ENCODE assay signal across 29 mouse cellular contexts in genomic region chr11:84886236-84886635, GRCm38 (mm10). TPM values are rescaled to one million over a fixed set of nuclear protein-coding genes. Genes with fewer than 3 reads are reported as not detected.
DNase-seq lines count a peak whose midpoint lies in the region; ATAC-seq and TF ChIP-seq lines count a peak whose summit lies in the region.
"Had no signal": no experiment of that assay in that cellular context is flagged by ENCODE, and none has a peak within 500 bp of the region (broad histone marks: within the 10 kb centered on the region; RNA-seq: fewer than 3 reads in every experiment).

No protein-coding gene starts in this region.

- WGBS in kidney, adult 2 months = 65% methylated on average over 5 of the region's 5 CpGs
- 87% methylated on average over 5 of the region's 5 CpGs for WGBS in kidney, embryonic 15.5 days
- WGBS in intestine, embryonic 15.5 days = 83% methylated on average over 5 of the region's 5 CpGs

- peak overlapping the region; percentile 78 for H3K27ac ChIP-seq in kidney, adult 2 months (ENCODE audit: insufficient read depth, low read depth, low read length)
- no peak overlapping the region for H3K27ac ChIP-seq in kidney, embryonic 15.5 days
- peak overlapping the region; percentile 74; the same call in 1 of the 2 replicates for H3K27ac ChIP-seq in intestine, embryonic 15.5 days
- H3K27ac ChIP-seq: embryonic facial prominence, embryonic 10.5 days; embryonic facial prominence, embryonic 15.5 days; forebrain, embryonic 12.5 days; hindbrain, embryonic 12.5 days; hindbrain, postnatal 0 days; limb, embryonic 10.5 days; limb, embryonic 15.5 days; liver, embryonic 15.5 days; lung, embryonic 15.5 days; midbrain, embryonic 12.5 days; neural tube, embryonic 13.5 days had no signal

- peak; percentile 67 for DNase-seq in kidney, adult 2 months
- DNase-seq in adipocyte (ENCODE audit: low spot score) = peak; percentile 32
- DNase-seq in kidney, postnatal 14 days = peak; percentile 43
- no peak for DNase-seq in thymus, postnatal 36 days
- no peak for DNase-seq in lung, adult 18-20 months
- DNase-seq: adrenal gland, adult 2 months; adrenal gland, postnatal 36 days; cerebellum, adult 2 months; cerebellum, postnatal 14 days; forebrain, postnatal 0 days; gastrocnemius, postnatal 10 days; layer of hippocampus, adult 9-11 months; lung, postnatal 4 days; right cerebral cortex, postnatal 4 days had no signal

- H3K4me3 ChIP-seq in kidney, adult 2 months (ENCODE audit: insufficient read depth, low read depth, low read length) = no peak overlapping the region
- H3K4me3 ChIP-seq in kidney, embryonic 15.5 days (replicated peaks) = no peak overlapping the region
- H3K4me3 ChIP-seq in intestine, embryonic 15.5 days (replicated peaks) = no peak overlapping the region
- H3K4me3 ChIP-seq: embryonic facial prominence, embryonic 10.5 days; embryonic facial prominence, embryonic 15.5 days; forebrain, embryonic 12.5 days; hindbrain, embryonic 12.5 days; limb, embryonic 10.5 days; limb, embryonic 15.5 days; liver, embryonic 15.5 days; lung, embryonic 15.5 days; megakaryocyte, embryonic 14.5 days; midbrain, embryonic 12.5 days; neural tube, embryonic 13.5 days had no signal

- no peak for ATAC-seq in kidney, embryonic 15.5 days (replicated peaks; ENCODE audit: low FRiP score)
- peak; percentile 26; the same call in 1 of the 2 replicates for ATAC-seq in intestine, embryonic 15.5 days
- ATAC-seq: CD4-positive, CD25-positive, alpha-beta regulatory T cell, adult 4 months; forebrain, postnatal 0 days; hindbrain, postnatal 0 days had no signal

- H3K4me2 ChIP-seq in kidney, embryonic 15.5 days = no peak overlapping the region
- no peak overlapping the region for H3K4me2 ChIP-seq in intestine, embryonic 15.5 days (replicated peaks)
- H3K4me2 ChIP-seq: embryonic facial prominence, embryonic 15.5 days; forebrain, embryonic 12.5 days; hindbrain, embryonic 12.5 days; limb, embryonic 15.5 days; liver, embryonic 15.5 days; lung, embryonic 15.5 days; midbrain, embryonic 12.5 days; neural tube, embryonic 13.5 days had no signal

- no peak for TF ChIP-seq CTCF in kidney, adult 2 months (conservative IDR thresholded peaks at IDR 0.05; ENCODE audit: insufficient read depth, insufficient read length, low read depth, low read length)

- no peak overlapping the region for H3K9ac ChIP-seq in kidney, embryonic 15.5 days
- no peak overlapping the region for H3K9ac ChIP-seq in intestine, embryonic 15.5 days
- H3K9ac ChIP-seq: embryonic facial prominence, embryonic 15.5 days; forebrain, embryonic 12.5 days; forebrain, postnatal 0 days; hindbrain, embryonic 12.5 days; limb, embryonic 15.5 days; liver, embryonic 15.5 days; lung, embryonic 15.5 days; midbrain, embryonic 12.5 days; neural tube, embryonic 13.5 days had no signal

- TF ChIP-seq POLR2A in kidney, adult 2 months (IDR thresholded peaks at IDR 0.05; ENCODE audit: low read depth, low read length) = no peak

- H3K4me1 ChIP-seq in kidney, adult 2 months (ENCODE audit: control insufficient read depth, insufficient read depth, low read length) = peaks cover 6% of the 10 kb centered on the region; the same call in 1 of the 2 replicates
- peaks cover 5% of the 10 kb centered on the region; the same call in 1 of the 2 replicates for H3K4me1 ChIP-seq in kidney, embryonic 15.5 days
- H3K4me1 ChIP-seq in intestine, embryonic 15.5 days (replicated peaks) = 0 out of 2 replicates have a peak, but pooled peaks cover 3% of the 10 kb centered on the region

- H3K27me3 ChIP-seq in kidney, adult 2 months (replicated peaks; ENCODE audit: control insufficient read depth, insufficient read depth, low read length) = no peaks in the 10 kb centered on the region
- no peaks in the 10 kb centered on the region for H3K27me3 ChIP-seq in kidney, embryonic 15.5 days
- H3K27me3 ChIP-seq in intestine, embryonic 15.5 days (replicated peaks) = no peaks in the 10 kb centered on the region
- H3K27me3 ChIP-seq: embryonic facial prominence, embryonic 15.5 days; forebrain, embryonic 12.5 days; hindbrain, embryonic 12.5 days; limb, embryonic 15.5 days; liver, embryonic 15.5 days; lung, embryonic 15.5 days; megakaryocyte, embryonic 14.5 days; midbrain, embryonic 12.5 days; neural tube, embryonic 13.5 days had no signal

- peaks cover 5% of the 10 kb centered on the region; the same call in 1 of the 2 replicates for H3K36me3 ChIP-seq in kidney, adult 2 months (ENCODE audit: control insufficient read depth, insufficient read depth, low read length)
- peaks cover 80% of the 10 kb centered on the region for H3K36me3 ChIP-seq in kidney, embryonic 15.5 days
- peaks cover 16% of the 10 kb centered on the region; the same call in 1 of the 2 replicates for H3K36me3 ChIP-seq in intestine, embryonic 15.5 days

- H3K9me3 ChIP-seq in kidney, embryonic 15.5 days (replicated peaks) = no peaks in the 10 kb centered on the region
- H3K9me3 ChIP-seq in intestine, embryonic 15.5 days = no peaks in the 10 kb centered on the region
- H3K9me3 ChIP-seq: embryonic facial prominence, embryonic 10.5 days; embryonic facial prominence, embryonic 15.5 days; forebrain, embryonic 12.5 days; hindbrain, embryonic 12.5 days; limb, embryonic 10.5 days; limb, embryonic 15.5 days; liver, embryonic 15.5 days; lung, embryonic 15.5 days; megakaryocyte, embryonic 14.5 days; midbrain, embryonic 12.5 days; neural tube, embryonic 13.5 days had no signal

RNA-seq across cellular contexts. Expression of gene Pigw, which starts 6.2 kb away (rescaled TPM):
- polyA plus RNA-seq in kidney, adult 2 months (2012; rRNA removed) = 1.7 and 2.3 TPM in 2 replicates
- 3.7 and 4.9 TPM in 2 replicates for polyA plus RNA-seq in kidney, embryonic 15.5 days (2015; fragmentation: Nextera tagmentation; extraction: Ambion mirVana)
- polyA plus RNA-seq in intestine, embryonic 15.5 days (2015; fragmentation: Nextera tagmentation; extraction: Ambion mirVana) = 2.8 and 3.4 TPM in 2 replicates

RNA-seq across cellular contexts. Expression of gene Myo19, which starts 6.3 kb away (rescaled TPM):
- polyA plus RNA-seq in kidney, adult 2 months (2012; rRNA removed) = 36.4 and 48.0 TPM in 2 replicates
- 11.1 and 12.3 TPM in 2 replicates for polyA plus RNA-seq in kidney, embryonic 15.5 days (2015; fragmentation: Nextera tagmentation; extraction: Ambion mirVana)
- 7.6 and 7.8 TPM in 2 replicates for polyA plus RNA-seq in intestine, embryonic 15.5 days (2015; fragmentation: Nextera tagmentation; extraction: Ambion mirVana)

RNA-seq across cellular contexts. Expression of gene Ggnbp2, which starts 15.6 kb away (rescaled TPM):
- polyA plus RNA-seq in kidney, adult 2 months (2012; rRNA removed) = 36.6 and 48.6 TPM in 2 replicates
- polyA plus RNA-seq in kidney, embryonic 15.5 days (2015; fragmentation: Nextera tagmentation; extraction: Ambion mirVana) = 66.2 and 68.1 TPM in 2 replicates
- polyA plus RNA-seq in intestine, embryonic 15.5 days (2015; fragmentation: Nextera tagmentation; extraction: Ambion mirVana) = 78.7 and 83.1 TPM in 2 replicates

RNA-seq across cellular contexts. Expression of gene Znhit3, which starts 29.9 kb away (rescaled TPM):
- 9.2 and 11.0 TPM in 2 replicates for polyA plus RNA-seq in kidney, adult 2 months (2012; rRNA removed)
- polyA plus RNA-seq in kidney, embryonic 15.5 days (2015; fragmentation: Nextera tagmentation; extraction: Ambion mirVana) = 60.0 and 65.0 TPM in 2 replicates
- polyA plus RNA-seq in intestine, embryonic 15.5 days (2015; fragmentation: Nextera tagmentation; extraction: Ambion mirVana) = 51.6 and 57.1 TPM in 2 replicates

RNA-seq across cellular contexts. Expression of gene Dhrs11, which starts 57.4 kb away (rescaled TPM):
- polyA plus RNA-seq in kidney, adult 2 months (2012; rRNA removed) = 60.4 and 63.4 TPM in 2 replicates
- 11.6 and 15.7 TPM in 2 replicates for polyA plus RNA-seq in kidney, embryonic 15.5 days (2015; fragmentation: Nextera tagmentation; extraction: Ambion mirVana)
- 64.4 and 78.1 TPM in 2 replicates for polyA plus RNA-seq in intestine, embryonic 15.5 days (2015; fragmentation: Nextera tagmentation; extraction: Ambion mirVana)

Comparison
In these comparisons a context has a peak if more than half of its experiments do, and no peak if none do; other contexts are left out.
1. DNase-seq: peak in kidney, adult 2 months (single experiment), adipocyte (single experiment) and kidney, postnatal 14 days (single experiment); none in thymus, postnatal 36 days (0 of 2) and lung, adult 18-20 months (0 of 2).